Mouse (Mus musculus) liver, adult 2 months (tissue): ENCODE measurements around the gene Nlrp6. TPM values are rescaled to one million over a fixed set of nuclear protein-coding genes. Genes with fewer than 3 reads are reported as not detected.
"Not testable (repeated sequence)": the region's sequence is repeated elsewhere in the genome, so short reads cannot be mapped to it uniquely, and the experiment has no call there.

Experiments
- DNase-seq: peaks from one replicate; pipeline ENCODE4 v3.0.0-alpha.2; 2011; ENCODE audit warnings: low read depth, low spot score; ENCODE audit errors: extremely low read depth
- H3K27ac ChIP-seq: fragments of 200-500 bp; replicated peaks from 2 replicates; pipeline ENCODE4 v1.5.1; 2012; ENCODE audit warnings: low read depth, mild to moderate bottlenecking, control low read depth, inconsistent platforms, low read length; ENCODE audit not compliant: insufficient read depth
- H3K27me3 ChIP-seq: fragments of 200-500 bp; 2 replicates; pipeline ENCODE4 v1.6.1; 2012; ENCODE audit warnings: mild to moderate bottlenecking, moderate library complexity, low read length, inconsistent platforms; ENCODE audit not compliant: control insufficient read depth, insufficient read depth
- H3K36me3 ChIP-seq: fragments of 200-500 bp; 2 replicates; pipeline ENCODE4 v1.6.1; 2012; ENCODE audit warnings: low read length, inconsistent platforms; ENCODE audit not compliant: control insufficient read depth, insufficient read depth
- H3K4me1 ChIP-seq: fragments of 200-500 bp; 2 replicates; pipeline ENCODE4 v1.6.1; 2011; ENCODE audit warnings: low read length; ENCODE audit not compliant: control insufficient read depth, insufficient read depth
- H3K4me3 ChIP-seq: fragments of 200-500 bp; 2 replicates; pipeline ENCODE4 v1.5.1; 2011; ENCODE audit warnings: low read depth, mild to moderate bottlenecking, control low read depth, low read length, moderate library complexity; ENCODE audit not compliant: insufficient read depth
- H3K79me2 ChIP-seq: fragments of 200-500 bp; 2 replicates; pipeline ENCODE4 v1.6.1; 2012; ENCODE audit warnings: inconsistent platforms, mild to moderate bottlenecking, low read length, moderate library complexity; ENCODE audit not compliant: control insufficient read depth, insufficient read depth
- H3K9ac ChIP-seq: fragments of 200-500 bp; 2 replicates; pipeline ENCODE4 v1.6.1; 2012; ENCODE audit warnings: low read depth, mild to moderate bottlenecking, control low read depth, inconsistent platforms, low read length
- CTCF ChIP-seq: fragments of 200-500 bp; IDR thresholded peaks from 2 replicates; pipeline ENCODE4 v1.5.1; 2011; ENCODE audit warnings: low read depth, low read length, control low read depth
- POLR2A ChIP-seq: fragments of 200-500 bp; IDR thresholded peaks from 2 replicates; pipeline ENCODE4 v1.6.1; 2011; ENCODE audit warnings: low read length, control low read depth; ENCODE audit not compliant: insufficient read depth; ENCODE audit errors: extremely low read depth
- WGBS: fragments of 180-500 bp; shearing (Covaris S2); methylation state at CpG from one replicate; pipeline ENCODE4 v1.1.7; 2018; 5-methylcytosine and 5-hydroxymethylcytosine counted together
- polyA plus RNA-seq: library from polyadenylated mRNA; depleted of rRNA; stranded (reverse); fragments of >200 nt; gene quantifications from 2 replicates; pipeline ENCODE4 v1.2.3, GENCODE M21; 2012; rRNA removed
- total RNA-seq: library from RNA; depleted of rRNA; stranded (reverse); fragments of >200 nt; gene quantifications from 2 replicates; pipeline ENCODE4 v1.2.3, GENCODE M21; 2014; rRNA removed

Gene Nlrp6
- total and polyA plus RNA-seq, 2 experiments, result 28.9 to 119 TPM

DNA sequence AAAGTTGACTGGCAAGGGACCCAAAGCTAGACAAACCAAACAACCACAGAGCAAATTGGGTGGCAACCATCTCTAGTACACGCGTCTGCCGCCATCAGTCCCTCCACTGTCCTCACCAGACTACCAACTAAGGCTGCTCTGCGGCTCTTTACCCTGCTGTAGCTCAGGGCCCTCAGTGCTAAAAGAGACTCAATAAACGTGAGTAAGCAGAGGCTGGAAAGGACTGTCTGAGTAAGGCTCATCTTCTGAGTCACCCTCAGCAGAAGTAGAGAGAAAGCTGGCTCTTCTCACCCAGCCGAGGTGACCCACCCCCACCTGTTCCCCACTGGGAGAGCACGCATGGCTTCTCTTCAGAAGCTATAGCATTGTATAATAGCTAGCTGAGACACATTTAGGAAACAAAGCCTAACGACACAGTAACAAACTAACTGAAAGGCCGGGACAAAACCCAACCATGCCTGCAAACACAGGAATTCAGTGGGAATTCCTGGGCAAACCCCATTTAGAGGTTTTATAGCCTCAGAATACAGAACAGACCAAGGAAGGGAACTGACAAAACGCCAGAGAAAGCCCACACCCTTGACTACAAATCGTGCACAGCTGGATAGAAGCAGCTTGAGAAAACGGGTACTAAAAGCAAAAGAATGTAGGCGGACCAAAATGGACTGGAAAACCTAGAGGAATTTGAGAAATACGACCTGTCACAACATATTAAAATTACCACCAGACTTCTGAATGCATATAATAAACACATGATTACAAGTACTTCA lies 52.9 kb downstream of the Nlrp6 start:
- no peak overlapping the region for H3K9ac ChIP-seq
- DNase-seq, result no peak
- no peak for TF ChIP-seq CTCF
- no peak for TF ChIP-seq POLR2A

GRCm38 (mm10) chr7:140974940-140975339 lies 54.2 kb downstream of the Nlrp6 start:
- Histone ChIP-seq H3K27me3 (no peaks in the 10 kb centered on the region; the same call in 1 of the 2 replicates), H3K4me1 (no peaks in the 10 kb centered on the region), H3K79me2 (no peaks in the 10 kb centered on the region), H3K36me3 (no peaks in the 10 kb centered on the region), H3K27ac (no peak overlapping the region), H3K9ac (no peak overlapping the region), H3K4me3 (no peak overlapping the region)
- TF ChIP-seq CTCF (no peak), POLR2A (no peak)
- WGBS, result 67% methylated on average over 9 of the region's 9 CpGs
- DNase-seq, result no peak

More for the DNA sequence above, 52.9 kb downstream of the Nlrp6 start:
- Histone ChIP-seq H3K27ac (no peak overlapping the region), H3K4me1 (no peaks in the 10 kb centered on the region), H3K4me3 (no peak overlapping the region), H3K36me3 (no peaks in the 10 kb centered on the region), H3K27me3 (no peaks in the 10 kb centered on the region), H3K79me2 (no peaks in the 10 kb centered on the region)
- 68% methylated on average over 14 of the region's 14 CpGs for WGBS

DNA sequence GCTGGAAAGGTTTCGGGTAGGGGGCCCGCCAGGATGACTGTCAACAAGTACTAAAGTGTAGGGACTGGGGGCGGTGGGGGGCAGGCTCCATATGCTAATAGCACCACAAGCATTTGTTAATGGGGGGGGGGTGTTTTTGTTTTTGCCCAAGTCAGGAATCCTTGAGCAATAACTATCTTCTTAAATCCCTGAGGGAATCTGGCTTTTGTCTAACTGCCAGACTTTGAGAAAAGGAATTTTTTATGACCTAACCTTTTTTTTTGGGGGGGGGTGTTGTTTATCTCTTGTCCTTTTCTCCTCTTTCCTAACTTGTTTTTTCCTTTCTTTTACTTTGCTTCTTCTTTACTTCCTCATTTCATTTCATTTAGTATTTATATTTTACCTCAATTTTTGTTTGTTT lies 54.8 kb downstream of the Nlrp6 start:
- Histone ChIP-seq H3K27ac (no peak overlapping the region), H3K36me3 (no peaks in the 10 kb centered on the region), H3K9ac (no peak overlapping the region), H3K4me3 (no peak overlapping the region), H3K27me3 (no peaks in the 10 kb centered on the region; the same call in 1 of the 2 replicates), H3K4me1 (no peaks in the 10 kb centered on the region), H3K79me2 (no peaks in the 10 kb centered on the region)
- no peak for TF ChIP-seq POLR2A
- no peak for TF ChIP-seq CTCF
- 86% methylated on average over 3 of the region's 3 CpGs for WGBS
- DNase-seq, result no peak

- 59% methylated on average over 9 of the region's 9 CpGs for WGBS
- not testable (repeated sequence) for H3K27me3 ChIP-seq, H3K27ac ChIP-seq, H3K79me2 ChIP-seq, H3K9ac ChIP-seq, DNase-seq, H3K4me3 ChIP-seq, H3K36me3 ChIP-seq, H3K4me1 ChIP-seq
Observed at GRCm38 (mm10) chr7:140976720-140977119, 56.0 kb downstream of the Nlrp6 start.

Other genes starting within 250 kb of the Nlrp6 start
- gene Olfr45, start 239.0 kb upstream of the Nlrp6 start, total RNA-seq, result not detected in 2 replicates
- not detected in 2 replicates for gene Olfr45, start 239.0 kb upstream of the Nlrp6 start, polyA plus RNA-seq
- not detected in 2 replicates for gene Olfr541, start 223.6 kb upstream of the Nlrp6 start, total RNA-seq
- 0.07 TPM in 1 of 2 replicates, not detected in the other for gene Olfr541, start 223.6 kb upstream of the Nlrp6 start, polyA plus RNA-seq
- 3,097 and 4,003 TPM in 2 replicates for gene Cyp2e1, start 157.2 kb upstream of the Nlrp6 start, total RNA-seq
- gene Cyp2e1, start 157.2 kb upstream of the Nlrp6 start, polyA plus RNA-seq, result 2,786 and 2,859 TPM in 2 replicates
- gene Syce1, start 133.1 kb upstream of the Nlrp6 start, total RNA-seq, result not detected in 2 replicates
- 0.07 TPM in 1 of 2 replicates, not detected in the other for gene Syce1, start 133.1 kb upstream of the Nlrp6 start, polyA plus RNA-seq
- 1.0 TPM in 2 replicates for gene Zfp941, start 98.7 kb upstream of the Nlrp6 start, total RNA-seq
- 0.34 and 0.77 TPM in 2 replicates for gene Zfp941, start 98.7 kb upstream of the Nlrp6 start, polyA plus RNA-seq
- 511 and 549 TPM in 2 replicates for gene Urah, start 85.9 kb upstream of the Nlrp6 start, total RNA-seq
- 1,037 and 1,096 TPM in 2 replicates for gene Urah, start 85.9 kb upstream of the Nlrp6 start, polyA plus RNA-seq
- 0.46 TPM in 1 of 2 replicates, not detected in the other for gene Scgb1c1, start 75.4 kb upstream of the Nlrp6 start, total RNA-seq
- gene Scgb1c1, start 75.4 kb upstream of the Nlrp6 start, polyA plus RNA-seq, result 1.0 TPM in 1 of 2 replicates, not detected in the other
- not detected in 2 replicates for gene Odf3, start 73.1 kb upstream of the Nlrp6 start, total RNA-seq
- gene Odf3, start 73.1 kb upstream of the Nlrp6 start, polyA plus RNA-seq, result not detected in 2 replicates
- 0.60 and 1.4 TPM in 2 replicates for gene Gm45785, start 64.6 kb upstream of the Nlrp6 start, total RNA-seq
- not detected in 2 replicates for gene Gm45785, start 64.6 kb upstream of the Nlrp6 start, polyA plus RNA-seq
- 17.5 and 20.3 TPM in 2 replicates for gene Ric8a, start 63.9 kb upstream of the Nlrp6 start, total RNA-seq
- gene Ric8a, start 63.9 kb upstream of the Nlrp6 start, polyA plus RNA-seq, result 24.6 and 34.4 TPM in 2 replicates
- 15.0 and 15.4 TPM in 2 replicates for gene Bet1l, start 63.3 kb upstream of the Nlrp6 start, total RNA-seq
- 22.1 and 29.2 TPM in 2 replicates for gene Bet1l, start 63.3 kb upstream of the Nlrp6 start, polyA plus RNA-seq
- gene Psmd13, start 38.9 kb upstream of the Nlrp6 start, total RNA-seq, result 83.6 and 102 TPM in 2 replicates
- 51.1 and 58.2 TPM in 2 replicates for gene Psmd13, start 38.9 kb upstream of the Nlrp6 start, polyA plus RNA-seq
- gene Sirt3, start 38.6 kb upstream of the Nlrp6 start, total RNA-seq, result 134 and 150 TPM in 2 replicates
- gene Sirt3, start 38.6 kb upstream of the Nlrp6 start, polyA plus RNA-seq, result 155 TPM in 2 replicates
- gene Cox8b, start 20.5 kb upstream of the Nlrp6 start, total RNA-seq, result 0.55 and 0.81 TPM in 2 replicates
- not detected in 2 replicates for gene Cox8b, start 20.5 kb upstream of the Nlrp6 start, polyA plus RNA-seq
- 16.6 and 19.1 TPM in 2 replicates for gene Pgghg, start 20.5 kb downstream of the Nlrp6 start, total RNA-seq
- gene Pgghg, start 20.5 kb downstream of the Nlrp6 start, polyA plus RNA-seq, result 41.3 and 43.3 TPM in 2 replicates
- 0.40 and 0.55 TPM in 2 replicates for gene Ifitm5, start 29.4 kb downstream of the Nlrp6 start, total RNA-seq
- 0.76 and 1.0 TPM in 2 replicates for gene Ifitm5, start 29.4 kb downstream of the Nlrp6 start, polyA plus RNA-seq
- gene Gm45717, start 35.0 kb downstream of the Nlrp6 start, total RNA-seq, result not detected in 2 replicates
- not detected in 2 replicates for gene Gm45717, start 35.0 kb downstream of the Nlrp6 start, polyA plus RNA-seq
- gene Ifitm2, start 35.1 kb downstream of the Nlrp6 start, total RNA-seq, result 270 and 282 TPM in 2 replicates
- gene Ifitm2, start 35.1 kb downstream of the Nlrp6 start, polyA plus RNA-seq, result 968 and 1,028 TPM in 2 replicates
- gene Ifitm1, start 46.3 kb downstream of the Nlrp6 start, total RNA-seq, result 11.2 and 11.3 TPM in 2 replicates
- 48.6 and 79.4 TPM in 2 replicates for gene Ifitm1, start 46.3 kb downstream of the Nlrp6 start, polyA plus RNA-seq
- gene Ifitm3, start 89.9 kb downstream of the Nlrp6 start, total RNA-seq, result 296 and 392 TPM in 2 replicates
- gene Ifitm3, start 89.9 kb downstream of the Nlrp6 start, polyA plus RNA-seq, result 848 and 1,254 TPM in 2 replicates
- gene Ifitm6, start 97.0 kb downstream of the Nlrp6 start, total RNA-seq, result 0.81 and 0.83 TPM in 2 replicates
- gene Ifitm6, start 97.0 kb downstream of the Nlrp6 start, polyA plus RNA-seq, result 0.72 and 1.7 TPM in 2 replicates
- gene Gm17387, start 108.2 kb downstream of the Nlrp6 start, total RNA-seq, result not detected in 2 replicates
- not detected in 2 replicates for gene Gm17387, start 108.2 kb downstream of the Nlrp6 start, polyA plus RNA-seq
- 0.09 TPM in 1 of 2 replicates, not detected in the other for gene B4galnt4, start 140.2 kb downstream of the Nlrp6 start, total RNA-seq
- gene B4galnt4, start 140.2 kb downstream of the Nlrp6 start, polyA plus RNA-seq, result 0.04 and 0.10 TPM in 2 replicates
- gene Pkp3, start 157.3 kb downstream of the Nlrp6 start, total RNA-seq, result 0.60 and 0.83 TPM in 2 replicates
- gene Pkp3, start 157.3 kb downstream of the Nlrp6 start, polyA plus RNA-seq, result 1.9 and 2.0 TPM in 2 replicates
- 21.8 and 28.5 TPM in 2 replicates for gene Sigirr, start 179.7 kb downstream of the Nlrp6 start, total RNA-seq
- gene Sigirr, start 179.7 kb downstream of the Nlrp6 start, polyA plus RNA-seq, result 42.4 and 42.5 TPM in 2 replicates
- gene Ano9, start 196.9 kb downstream of the Nlrp6 start, total RNA-seq, result not detected in 2 replicates
- 0.09 and 0.13 TPM in 2 replicates for gene Ano9, start 196.9 kb downstream of the Nlrp6 start, polyA plus RNA-seq
- gene Ptdss2, start 201.5 kb downstream of the Nlrp6 start, total RNA-seq, result 5.2 and 5.4 TPM in 2 replicates
- 10.7 and 13.5 TPM in 2 replicates for gene Ptdss2, start 201.5 kb downstream of the Nlrp6 start, polyA plus RNA-seq